Mouse (Mus musculus) heart, embryonic 12.5 days (tissue): ENCODE data around the gene Mrtfa. TPM values are rescaled to one million over a fixed set of nuclear protein-coding genes. Genes with fewer than 3 reads are reported as not detected.
"Not testable (repeated sequence)": the region's sequence is repeated elsewhere in the genome, so short reads cannot be mapped to it uniquely, and the experiment has no call there.

Experiments used
- ATAC-seq: fragments of 200-750 bp; cut with Nextera tagmentation; 2 replicates; pipeline ENCODE4 v1.8.0; 2017; ENCODE audit warnings: moderate TSS enrichment, moderate library complexity; ENCODE audit not compliant: insufficient number of reproducible peaks, low FRiP score
- H3K27ac ChIP-seq: fragments of 300-500 bp; sonication (generic); 2 replicates; pipeline ENCODE4 v1.5.1; 2016; ENCODE audit warnings: mild to moderate bottlenecking, moderate library complexity; ENCODE audit not compliant: poor library complexity, severe bottlenecking
- H3K27me3 ChIP-seq: fragments of 300-500 bp; sonication (generic); replicated peaks from 2 replicates; pipeline ENCODE4 v1.6.1; 2016; ENCODE audit warnings: mild to moderate bottlenecking, moderate library complexity
- H3K36me3 ChIP-seq: fragments of 300-500 bp; sonication (generic); 2 replicates; pipeline ENCODE4 v1.6.1; 2016; ENCODE audit warnings: mild to moderate bottlenecking, moderate library complexity
- H3K4me1 ChIP-seq: fragments of 300-500 bp; sonication (generic); replicated peaks from 2 replicates; pipeline ENCODE4 v1.6.1; 2016; ENCODE audit warnings: mild to moderate bottlenecking
- H3K4me2 ChIP-seq: fragments of 300-500 bp; sonication (generic); 2 replicates; pipeline ENCODE4 v1.6.1; 2016; ENCODE audit warnings: mild to moderate bottlenecking, moderate library complexity
- H3K4me3 ChIP-seq: fragments of 300-500 bp; sonication (generic); 2 replicates; pipeline ENCODE4 v1.5.1; 2016; ENCODE audit warnings: mild to moderate bottlenecking
- H3K9ac ChIP-seq: fragments of 300-500 bp; sonication (generic); 2 replicates; pipeline ENCODE4 v1.6.1; 2016; ENCODE audit warnings: mild to moderate bottlenecking, moderate library complexity
- H3K9me3 ChIP-seq: fragments of 300-500 bp; sonication (generic); replicated peaks from 2 replicates; pipeline ENCODE4 v1.6.1; 2016; ENCODE audit warnings: mild to moderate bottlenecking, moderate library complexity
- WGBS: fragments of 180-500 bp; shearing (Covaris S2); methylation state at CpG from one replicate; pipeline ENCODE4 v1.1.7; 2016; 5-methylcytosine and 5-hydroxymethylcytosine counted together
- polyA plus RNA-seq: library from polyadenylated mRNA; unstranded; fragments of >200 nt; fragmentation: Nextera tagmentation; extraction: Ambion mirVana; gene quantifications from 2 replicates; pipeline ENCODE4 v1.2.1, GENCODE M21; 2016

The Mrtfa gene
- polyA plus RNA-seq, 1 experiment from 2014 or later: 19.4 TPM

DNA sequence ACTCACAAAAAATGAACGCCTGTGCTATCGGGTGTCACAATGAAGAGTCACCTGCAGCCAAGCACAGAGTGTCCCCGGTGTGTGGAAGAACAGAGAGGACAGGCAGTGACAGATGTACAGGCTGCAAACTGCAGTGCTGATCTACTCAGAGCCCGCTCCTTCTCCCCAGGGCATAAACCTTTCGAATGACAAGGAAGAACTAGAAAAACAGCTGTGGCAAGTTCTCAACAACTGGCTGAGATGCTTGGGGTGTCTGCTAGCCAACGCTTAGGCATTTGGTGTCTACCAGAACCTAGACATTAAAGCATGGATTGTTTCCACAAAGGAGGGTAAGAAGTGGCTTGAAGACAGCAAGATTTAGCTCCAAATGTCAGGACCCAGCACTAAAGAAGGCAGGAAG, 35.2 kb upstream of the Mrtfa start:
- H3K4me1 ChIP-seq: no peaks in the 10 kb centered on the region
- ATAC-seq: no peak
- H3K9ac ChIP-seq: no peak overlapping the region
- H3K9me3 ChIP-seq: no peaks in the 10 kb centered on the region
- H3K4me3 ChIP-seq: no peak overlapping the region
- no peak overlapping the region for H3K27ac ChIP-seq
- no peaks in the 10 kb centered on the region for H3K36me3 ChIP-seq
- H3K27me3 ChIP-seq: peaks cover 2% of the 10 kb centered on the region; the same call in 1 of the 2 replicates
- 74% methylated on average over 6 of the region's 6 CpGs for WGBS
- H3K4me2 ChIP-seq: no peak overlapping the region

DNA sequence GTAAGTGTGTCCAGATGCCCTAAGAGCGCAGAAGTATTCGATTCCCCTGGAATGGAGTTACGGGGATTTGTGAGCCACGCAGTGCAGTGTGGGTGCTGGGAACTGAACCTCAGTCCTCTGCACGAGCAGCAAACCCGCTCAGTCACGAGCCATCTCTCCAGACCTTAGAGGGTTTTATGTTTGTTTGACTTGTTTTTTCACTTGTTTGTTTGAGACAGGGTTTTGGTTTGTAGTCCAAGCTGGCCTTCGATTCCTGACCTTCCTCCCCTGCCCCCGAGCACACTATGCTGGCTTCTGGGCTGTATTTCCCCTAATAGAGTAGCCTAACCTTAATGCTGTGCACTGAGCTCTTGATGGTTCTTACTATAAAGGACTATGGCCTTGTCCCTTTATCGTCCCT, 34.5 kb upstream of the Mrtfa start:
- no peak for ATAC-seq
- WGBS: 83% methylated on average over 10 of the region's 10 CpGs
- Histone ChIP-seq H3K4me1 (no peaks in the 10 kb centered on the region), H3K9ac (no peak overlapping the region), H3K4me2 (no peak overlapping the region), H3K27ac (no peak overlapping the region), H3K9me3 (no peaks in the 10 kb centered on the region), H3K36me3 (no peaks in the 10 kb centered on the region), H3K27me3 (peaks cover 4% of the 10 kb centered on the region; the same call in 1 of the 2 replicates), H3K4me3 (no peak overlapping the region)

DNA sequence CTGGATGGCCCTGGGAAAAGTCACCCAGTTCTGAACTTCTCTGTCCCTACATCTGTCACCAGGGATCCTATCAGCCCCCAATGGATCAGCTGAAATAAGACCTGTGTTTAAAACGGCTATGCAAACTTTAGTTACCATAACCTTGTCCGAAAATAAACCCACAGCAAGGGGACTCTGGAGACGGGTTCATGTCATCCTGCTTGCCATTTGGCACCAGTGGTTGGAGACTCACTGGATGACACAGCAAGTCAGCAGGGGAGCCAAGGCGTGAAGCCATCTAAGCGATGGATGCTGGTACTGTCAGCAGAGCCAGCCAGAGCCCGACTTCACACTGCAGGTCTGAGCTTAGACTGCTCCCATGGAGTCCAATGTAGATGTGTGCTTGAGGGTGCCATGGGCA, 30.9 kb upstream of the Mrtfa start:
- Histone ChIP-seq H3K4me3 (no peak overlapping the region), H3K27ac (no peak overlapping the region), H3K4me1 (no peaks in the 10 kb centered on the region), H3K4me2 (no peak overlapping the region), H3K36me3 (no peaks in the 10 kb centered on the region), H3K27me3 (peaks cover 8% of the 10 kb centered on the region; the same call in 1 of the 2 replicates), H3K9me3 (no peaks in the 10 kb centered on the region), H3K9ac (no peak overlapping the region)
- ATAC-seq: no peak
- 40% methylated on average over 6 of the region's 6 CpGs for WGBS

DNA sequence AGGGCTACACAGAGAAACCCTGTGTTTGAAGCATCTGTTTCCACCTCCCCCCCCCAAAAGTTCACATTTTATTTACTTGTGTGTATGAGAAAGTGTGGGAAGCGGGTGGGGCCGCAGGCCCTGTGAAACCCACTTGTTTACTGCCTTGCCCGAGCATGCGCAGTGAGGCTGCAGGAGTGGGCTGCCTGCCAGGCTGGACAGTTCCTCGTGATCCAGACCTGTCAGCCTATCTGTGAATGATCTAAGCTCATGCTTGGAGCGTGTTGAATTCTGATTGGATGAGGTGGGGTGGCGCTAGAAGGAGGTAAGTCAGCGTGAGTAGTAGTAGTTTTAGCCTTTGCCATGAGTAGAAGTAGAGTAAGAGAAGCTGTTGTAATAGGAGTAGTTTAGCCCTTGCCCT, 29.5 kb upstream of the Mrtfa start:
- H3K4me2 ChIP-seq, H3K4me3 ChIP-seq, H3K9ac ChIP-seq, H3K27me3 ChIP-seq, H3K4me1 ChIP-seq, H3K27ac ChIP-seq, H3K36me3 ChIP-seq, ATAC-seq, H3K9me3 ChIP-seq: not testable (repeated sequence)
- 67% methylated on average over 8 of the region's 8 CpGs for WGBS

DNA sequence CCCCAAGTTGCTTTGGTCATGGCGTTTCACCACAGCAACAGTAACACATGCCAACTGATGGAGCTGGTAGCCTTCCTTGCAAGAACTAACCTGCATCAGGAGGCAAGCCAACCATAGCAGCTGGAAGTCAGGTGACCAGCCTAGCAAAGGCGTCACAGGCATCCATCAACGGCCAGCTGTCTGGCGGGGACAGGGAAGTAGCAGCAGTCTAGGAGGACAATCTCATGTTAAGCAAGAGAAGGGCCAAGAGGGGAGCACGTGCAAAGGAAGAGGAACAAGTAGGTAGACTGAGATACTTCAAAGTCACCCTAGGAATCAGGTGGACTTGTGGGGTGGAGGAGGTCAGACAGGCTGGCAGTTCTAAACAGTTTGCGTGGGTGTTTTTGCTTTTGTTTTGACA, 28.5 kb upstream of the Mrtfa start:
- Histone ChIP-seq H3K9me3 (no peaks in the 10 kb centered on the region), H3K36me3 (no peaks in the 10 kb centered on the region), H3K27ac (no peak overlapping the region), H3K4me3 (no peak overlapping the region), H3K27me3 (peaks cover 8% of the 10 kb centered on the region; the same call in 1 of the 2 replicates), H3K4me1 (no peaks in the 10 kb centered on the region), H3K4me2 (no peak overlapping the region), H3K9ac (no peak overlapping the region)
- ATAC-seq: no peak
- WGBS: 59% methylated on average over 6 of the region's 6 CpGs

DNA sequence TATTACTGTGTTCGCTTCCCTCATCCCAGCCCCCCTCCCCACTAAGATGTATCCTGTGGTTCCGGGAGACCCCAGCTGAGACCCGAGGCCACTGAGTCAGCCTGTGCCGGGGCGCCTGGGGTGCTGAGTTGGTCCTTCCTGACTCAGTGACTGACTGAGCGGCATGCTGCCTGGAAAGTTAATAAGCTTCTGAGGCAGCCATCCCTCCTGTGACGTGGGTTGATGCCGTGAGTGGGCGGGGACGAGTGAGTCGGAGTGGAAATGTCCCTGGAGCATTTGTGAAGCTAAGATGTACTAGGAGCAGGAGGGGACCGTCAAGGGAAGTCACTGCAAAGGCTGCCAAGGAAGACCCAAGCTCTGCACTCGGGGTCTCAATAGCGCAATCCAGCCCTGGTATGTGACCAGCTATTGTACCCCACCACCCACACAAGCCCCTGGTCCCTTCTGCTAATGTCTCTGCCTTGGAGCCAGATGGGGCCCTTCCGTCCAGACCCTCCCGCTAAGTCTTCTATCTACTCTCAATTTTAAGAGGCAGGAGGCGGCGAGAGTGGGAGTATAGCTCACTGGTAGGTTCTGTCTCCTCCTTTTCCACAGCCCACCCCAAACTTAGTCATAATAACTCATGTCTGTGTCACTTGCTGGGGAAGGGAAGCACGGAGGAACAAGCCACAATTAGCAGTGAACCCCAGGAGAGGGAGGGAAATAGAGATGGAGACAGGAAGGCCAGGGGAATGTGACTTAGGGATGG, 26.5 kb upstream of the Mrtfa start:
- Histone ChIP-seq H3K9ac (no peak overlapping the region), H3K36me3 (no peaks in the 10 kb centered on the region), H3K9me3 (no peaks in the 10 kb centered on the region), H3K27me3 (peaks cover 8% of the 10 kb centered on the region; the same call in 1 of the 2 replicates), H3K4me3 (no peak overlapping the region), H3K4me1 (no peaks in the 10 kb centered on the region), H3K4me2 (no peak overlapping the region), H3K27ac (no peak overlapping the region)
- no peak for ATAC-seq
- WGBS: 78% methylated on average over 19 of the region's 19 CpGs

DNA sequence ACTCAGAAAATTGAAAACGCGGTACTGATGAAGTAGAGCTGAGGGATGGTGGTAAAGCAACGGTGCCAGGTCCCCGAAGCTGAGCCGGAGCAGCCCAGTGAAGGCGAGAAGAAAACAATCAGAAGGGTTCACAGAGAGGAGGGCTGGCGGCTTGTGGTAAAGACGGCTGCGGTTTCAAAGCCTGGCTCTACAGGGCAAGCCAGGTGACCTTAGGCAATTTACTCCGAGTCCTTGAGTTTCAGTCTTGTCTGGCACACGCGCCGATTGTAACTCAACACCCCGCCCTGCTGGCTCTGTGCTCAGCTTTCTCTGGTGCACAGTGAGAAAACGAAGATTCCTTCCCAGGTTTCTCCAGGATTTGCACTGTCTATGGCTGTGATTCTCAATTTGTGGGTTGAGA, 22.4 kb upstream of the Mrtfa start:
- H3K4me2 ChIP-seq: no peak overlapping the region
- H3K27me3 ChIP-seq: 0 out of 2 replicates have a peak, but pooled peaks cover 4% of the 10 kb centered on the region

DNA sequence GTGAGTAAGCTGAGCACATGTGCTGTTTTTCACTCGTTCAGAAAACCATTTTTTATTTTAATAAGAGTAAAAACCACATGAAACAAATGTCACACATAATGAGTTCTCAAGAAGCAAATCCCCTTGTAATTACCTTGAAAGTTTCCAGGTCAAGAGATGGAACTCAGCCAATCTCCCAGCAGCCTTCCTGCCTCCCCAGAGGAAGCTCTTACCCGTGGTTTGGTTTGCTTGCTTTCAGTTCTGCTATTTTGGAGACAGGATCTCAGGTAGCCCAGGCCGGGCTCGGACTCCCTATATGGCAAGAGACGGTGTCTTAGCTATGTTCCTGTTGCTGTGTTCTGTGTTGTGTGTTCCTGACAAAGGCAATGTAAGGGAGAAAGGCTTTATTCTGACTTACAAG, 19.9 kb upstream of the Mrtfa start:
- Histone ChIP-seq H3K4me1 (no peaks in the 10 kb centered on the region), H3K4me3 (no peak overlapping the region), H3K9ac (no peak overlapping the region), H3K27ac (no peak overlapping the region), H3K27me3 (no peaks in the 10 kb centered on the region), H3K36me3 (no peaks in the 10 kb centered on the region), H3K9me3 (no peaks in the 10 kb centered on the region), H3K4me2 (no peak overlapping the region)
- no peak for ATAC-seq
- 67% methylated on average over 5 of the region's 5 CpGs for WGBS

More for the DNA sequence above, 22.4 kb upstream of the Mrtfa start:
- H3K9ac ChIP-seq: no peak overlapping the region
- no peaks in the 10 kb centered on the region for H3K9me3 ChIP-seq
- H3K4me1 ChIP-seq: no peaks in the 10 kb centered on the region
- no peak for ATAC-seq
- no peaks in the 10 kb centered on the region for H3K36me3 ChIP-seq
- WGBS: 62% methylated on average over 15 of the region's 15 CpGs
- H3K27ac ChIP-seq: no peak overlapping the region
- H3K4me3 ChIP-seq: no peak overlapping the region

DNA sequence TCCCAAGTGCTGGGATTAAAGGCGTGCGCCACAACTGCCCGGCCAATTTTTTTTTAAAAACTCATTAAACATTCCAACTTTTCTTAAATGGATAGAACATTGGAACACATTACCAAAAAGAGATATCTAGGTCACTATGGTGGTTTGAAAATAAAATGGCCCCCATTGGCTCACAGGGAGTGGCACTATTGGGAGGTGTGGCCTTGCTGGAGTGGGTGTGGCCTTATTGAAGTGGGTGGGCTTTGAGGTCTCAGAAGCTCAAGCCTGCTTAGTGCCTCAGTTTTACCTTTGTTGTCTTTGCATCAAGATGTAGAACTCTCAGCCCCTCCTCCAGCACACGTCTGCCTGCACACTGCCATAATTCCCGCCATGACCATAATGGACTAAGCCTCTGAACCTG, 11.9 kb upstream of the Mrtfa start:
- no peak overlapping the region for H3K4me2 ChIP-seq
- no peak for ATAC-seq
- peaks cover 8% of the 10 kb centered on the region; the same call in 1 of the 2 replicates for H3K9me3 ChIP-seq
- no peaks in the 10 kb centered on the region for H3K27me3 ChIP-seq
- WGBS: 89% methylated on average over 5 of the region's 5 CpGs
- H3K9ac ChIP-seq: no peak overlapping the region
- H3K4me1 ChIP-seq: no peaks in the 10 kb centered on the region
- H3K36me3 ChIP-seq: no peaks in the 10 kb centered on the region
- H3K27ac ChIP-seq: no peak overlapping the region
- no peak overlapping the region for H3K4me3 ChIP-seq

DNA sequence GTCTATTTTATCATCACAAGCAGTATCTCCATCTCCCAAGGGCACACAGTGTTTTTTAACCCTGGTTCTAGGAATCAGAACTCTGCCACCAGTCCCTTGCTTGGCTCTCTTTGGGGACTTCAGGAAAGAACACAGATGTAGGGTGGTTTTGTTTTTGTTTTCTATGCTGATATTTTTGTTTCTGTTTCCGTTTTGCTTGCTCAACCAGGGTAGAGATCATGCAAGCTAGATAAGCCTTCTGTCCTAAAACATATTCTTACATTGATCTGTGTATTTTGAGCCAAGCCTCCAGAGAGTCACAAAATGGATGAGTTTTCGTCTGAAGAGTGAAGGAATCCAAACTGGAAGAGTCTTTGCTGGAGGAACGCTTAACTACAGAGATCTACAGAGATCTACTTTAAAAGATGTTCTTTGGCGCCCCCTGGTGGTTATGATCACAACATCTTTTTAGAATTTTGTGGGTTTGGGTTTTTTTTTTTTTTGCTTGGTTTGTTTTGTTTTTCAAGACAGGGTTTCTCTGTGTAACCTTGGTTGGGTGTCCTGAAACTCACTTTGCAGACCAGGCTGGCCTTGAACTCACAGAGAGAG, 8.9 kb upstream of the Mrtfa start:
- ATAC-seq: no peak
- H3K4me1 ChIP-seq: no peaks in the 10 kb centered on the region
- no peaks in the 10 kb centered on the region for H3K27me3 ChIP-seq
- peaks cover 3% of the 10 kb centered on the region; the same call in 1 of the 2 replicates for H3K9me3 ChIP-seq
- H3K4me2 ChIP-seq: no peak overlapping the region
- no peak overlapping the region for H3K27ac ChIP-seq
- no peaks in the 10 kb centered on the region for H3K36me3 ChIP-seq
- H3K4me3 ChIP-seq: no peak overlapping the region
- no peak overlapping the region for H3K9ac ChIP-seq
- WGBS: 18% methylated on average over 4 of the region's 4 CpGs

DNA sequence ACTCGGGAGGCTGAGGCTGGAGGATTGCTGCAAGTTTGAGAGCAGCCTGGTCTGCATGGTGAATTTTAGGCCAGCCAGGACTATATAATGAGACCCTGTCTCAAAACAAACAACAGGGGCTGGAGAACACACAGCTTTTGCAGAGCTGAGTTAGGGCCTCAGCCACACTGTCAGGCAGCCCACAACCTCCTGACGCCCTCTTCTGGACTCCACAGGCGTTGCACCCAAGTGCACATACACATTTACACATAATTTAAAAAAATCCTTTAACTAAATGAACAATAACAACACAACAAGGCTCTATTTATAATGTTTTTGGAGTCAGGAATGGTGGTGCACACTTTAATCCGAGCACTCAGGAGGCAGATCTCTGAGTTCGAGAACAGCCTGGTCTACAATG, 7.9 kb upstream of the Mrtfa start:
- Histone ChIP-seq H3K27ac (no peak overlapping the region), H3K36me3 (no peaks in the 10 kb centered on the region), H3K4me2 (no peak overlapping the region), H3K27me3 (no peaks in the 10 kb centered on the region), H3K4me3 (no peak overlapping the region), H3K4me1 (no peaks in the 10 kb centered on the region), H3K9ac (no peak overlapping the region), H3K9me3 (peaks cover 3% of the 10 kb centered on the region; the same call in 1 of the 2 replicates)
- WGBS: 88% methylated on average over 5 of the region's 5 CpGs
- ATAC-seq: no peak
